Mouse (Mus musculus) MEL (cell line): ENCODE measurements around the gene Polr2j. TPM values are rescaled to one million over a fixed set of nuclear protein-coding genes. Genes with fewer than 3 reads are reported as not detected.

Experiments
- DNase-seq: peaks from one replicate; pipeline ENCODE4 v3.0.0; 2011; ENCODE audit warnings: low read depth, low spot score
- H3K27ac ChIP-seq: 2 replicates; pipeline ENCODE4 v1.5.1; 2012; ENCODE audit warnings: low read depth, mild to moderate bottlenecking, control low read depth, low read length, moderate library complexity; ENCODE audit not compliant: control insufficient read depth
- H3K27me3 ChIP-seq, 2 experiments: fragments of 150-350 bp in 1 of 2; sonication (generic) in 1 of 2; 2 replicates each; pipeline ENCODE4 v1.6.1; 2012; ENCODE audit warnings: low read length in 2 of 2, mild to moderate bottlenecking in 2 of 2, improper control_type of control experiment in 1 of 2, moderate library complexity in 1 of 2; ENCODE audit not compliant: insufficient read depth in 2 of 2, control insufficient read depth in 1 of 2
- H3K36me3 ChIP-seq, 2 experiments: 2 replicates each; pipeline ENCODE4 v1.6.1; 2012 to 2014; ENCODE audit warnings: low read length in 2 of 2, improper control_type of control experiment in 1 of 2, inconsistent platforms in 1 of 2, mild to moderate bottlenecking in 1 of 2; ENCODE audit not compliant: insufficient read depth in 2 of 2, control insufficient read depth in 1 of 2
- H3K4me1 ChIP-seq, 2 experiments: fragments of 150-350 bp in 1 of 2; sonication (generic) in 1 of 2; 2 replicates each; pipeline ENCODE4 v1.6.1; 2012; ENCODE audit warnings: low read length in 2 of 2, improper control_type of control experiment in 1 of 2, mild to moderate bottlenecking in 1 of 2; ENCODE audit not compliant: insufficient read depth in 2 of 2, control insufficient read depth in 1 of 2
- H3K4me3 ChIP-seq, 2 experiments: fragments of 150-350 bp in 1 of 2; sonication (generic) in 1 of 2; 2 replicates each; pipeline ENCODE4 v1.5.1; 2012; ENCODE audit warnings: low read depth in 2 of 2, low read length in 2 of 2, mild to moderate bottlenecking in 2 of 2, moderate library complexity in 2 of 2, control low read depth in 1 of 2, improper control_type of control experiment in 1 of 2; ENCODE audit not compliant: control insufficient read depth in 1 of 2, insufficient read depth in 1 of 2
- H3K79me2 ChIP-seq: 2 replicates; pipeline ENCODE4 v1.6.1; 2012; ENCODE audit warnings: mild to moderate bottlenecking, low read length, moderate library complexity; ENCODE audit not compliant: control insufficient read depth, poor library complexity, insufficient read depth
- H3K9ac ChIP-seq: 2 replicates; pipeline ENCODE4 v1.6.1; 2012; ENCODE audit warnings: low read depth, mild to moderate bottlenecking, control low read depth, low read length, moderate library complexity; ENCODE audit not compliant: control insufficient read depth, poor library complexity, severe bottlenecking
- H3K9me3 ChIP-seq: fragments of 150-350 bp; sonication (generic); replicated peaks from 2 replicates; pipeline ENCODE4 v1.6.1; 2012; ENCODE audit warnings: mild to moderate bottlenecking, low read length, improper control_type of control experiment, moderate library complexity; ENCODE audit not compliant: insufficient read depth
- CHD1 ChIP-seq: IDR thresholded peaks from 2 replicates; pipeline ENCODE4 v1.6.1; 2012; ENCODE audit warnings: low read depth, mild to moderate bottlenecking, inconsistent platforms, low read length, improper control_type of control experiment
- CHD2 ChIP-seq: IDR thresholded peaks from 2 replicates; pipeline ENCODE4 v1.6.1; 2011; ENCODE audit warnings: low read length, improper control_type of control experiment
- E2F4 ChIP-seq: IDR thresholded peaks from 2 replicates; pipeline ENCODE4 v1.6.1; 2011; ENCODE audit warnings: low read depth, low read length, improper control_type of control experiment, borderline replicate concordance
- EP300 ChIP-seq, 2 experiments: IDR thresholded peaks; 2 replicates each; pipeline ENCODE4 v1.6.1; 2011; ENCODE audit warnings: improper control_type of control experiment in 2 of 2, low read length in 2 of 2, low read depth in 1 of 2, mild to moderate bottlenecking in 1 of 2
- GABPA ChIP-seq: IDR thresholded peaks from 2 replicates; pipeline ENCODE4 v1.6.1; 2012; ENCODE audit warnings: low read depth, mild to moderate bottlenecking, inconsistent platforms, low read length, improper control_type of control experiment, moderate library complexity
- GATA1 ChIP-seq: IDR thresholded peaks from 2 replicates; pipeline ENCODE4 v1.6.1; 2011; ENCODE audit warnings: low read depth, low read length, improper control_type of control experiment
- KAT2A ChIP-seq: conservative IDR thresholded peaks from 2 replicates; pipeline ENCODE4 v1.6.1; 2012; ENCODE audit warnings: low read depth, low read length, improper control_type of control experiment, inconsistent platforms
- MAZ ChIP-seq: IDR thresholded peaks from 2 replicates; pipeline ENCODE4 v1.6.1; 2012; ENCODE audit warnings: low read depth, mild to moderate bottlenecking, inconsistent platforms, low read length, improper control_type of control experiment
- MYC ChIP-seq: IDR thresholded peaks from 2 replicates; pipeline ENCODE4 v1.6.1; 2011; ENCODE audit warnings: low read depth, mild to moderate bottlenecking, low read length, improper control_type of control experiment, moderate library complexity
- NELFE ChIP-seq: IDR thresholded peaks from 2 replicates; pipeline ENCODE4 v1.6.1; 2011; ENCODE audit warnings: low read depth, low read length, improper control_type of control experiment
- POLR2AphosphoS2 ChIP-seq: IDR thresholded peaks from 2 replicates; pipeline ENCODE4 v1.6.1; 2011; ENCODE audit warnings: low read length, improper control_type of control experiment
- RAD21 ChIP-seq: IDR thresholded peaks from 2 replicates; pipeline ENCODE4 v1.6.1; 2011; ENCODE audit warnings: mild to moderate bottlenecking, low read depth, low read length, improper control_type of control experiment
- TAL1 ChIP-seq: IDR thresholded peaks from 2 replicates; pipeline ENCODE4 v1.6.1; 2012; ENCODE audit warnings: mild to moderate bottlenecking, inconsistent platforms, low read length, moderate library complexity, mixed read lengths
- TCF12 ChIP-seq: IDR thresholded peaks from 2 replicates; pipeline ENCODE4 v1.6.1; 2014; ENCODE audit warnings: low read depth, mild to moderate bottlenecking, inconsistent platforms, low read length, improper control_type of control experiment, moderate library complexity
- USF1 ChIP-seq: IDR thresholded peaks from 2 replicates; pipeline ENCODE4 v1.6.1; 2014; ENCODE audit warnings: low read depth, mild to moderate bottlenecking, inconsistent platforms, low read length, improper control_type of control experiment, moderate library complexity
- ZKSCAN1 ChIP-seq: IDR thresholded peaks from 2 replicates; pipeline ENCODE4 v1.6.1; 2012; ENCODE audit warnings: low read depth, mild to moderate bottlenecking, inconsistent platforms, low read length, improper control_type of control experiment, moderate library complexity
- polyA plus RNA-seq, 2 experiments: library from polyadenylated mRNA; stranded (reverse) in 1 of 2; unstranded in 1 of 2; fragments of >175 nt in 1 of 2; fragments of >200 nt in 1 of 2; gene quantifications; 2 replicates each; pipeline versions ENCODE4 v1.2.1 to v1.2.4; 2012; ENCODE audit warnings: low replicate concordance in 2 of 2, low read depth in 1 of 2; ENCODE audit not compliant: insufficient read length in 2 of 2, insufficient read depth in 1 of 2, missing spikeins in 1 of 2
- total RNA-seq: library from RNA; depleted of rRNA; stranded (reverse); fragments of 300-350 nt; gene quantifications from 2 replicates; pipeline ENCODE4 v1.2.3, GENCODE M21; 2012

Gene Polr2j
- total and polyA plus RNA-seq, 3 experiments, result 269 to 316 TPM; not detected in 1

DNA sequence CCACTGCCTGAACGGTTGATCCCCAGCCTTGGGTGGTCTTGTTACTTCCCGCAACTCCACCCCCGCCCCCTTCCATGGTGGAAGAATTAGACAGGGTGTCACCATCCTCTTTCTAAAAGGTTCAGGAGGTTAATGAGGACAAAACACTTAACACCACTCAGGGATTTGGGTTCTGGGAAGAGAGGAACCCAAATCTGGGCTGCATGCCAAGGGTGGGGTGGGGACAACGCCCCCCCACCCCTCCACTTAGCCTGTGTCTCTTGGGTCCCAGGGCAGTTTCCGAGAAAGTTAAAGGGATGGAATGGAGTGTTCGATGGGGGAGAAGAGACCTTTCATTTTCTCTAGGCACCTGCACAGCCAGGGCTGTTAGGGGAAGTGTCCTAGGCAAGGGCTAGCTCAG, 43.4 kb upstream of the Polr2j start:
- Histone ChIP-seq H3K27me3 (no peaks in the 10 kb centered on the region), H3K27ac (no peak overlapping the region), H3K4me1 (peaks cover 5 to 10% of the 10 kb centered on the region in 2 experiments), H3K79me2 (no peaks in the 10 kb centered on the region), H3K36me3 (peaks cover 0 to 5% of the 10 kb centered on the region in 2 experiments; a peak in 2 of 4 replicates), H3K9ac (no peak overlapping the region), H3K4me3 (no peak overlapping the region), H3K9me3 (no peaks in the 10 kb centered on the region)
- DNase-seq, result no peak
- TF ChIP-seq POLR2AphosphoS2 (no peak), EP300 (IDR thresholded peaks at IDR 0.05; ENCODE audit: low read depth in 1 of 2, low read length in 2 of 2) (peak in 1 of 2 experiments; percentile 7; a peak in 1 of 4 replicates)

GRCm38 (mm10) chr5:136073526-136073925, 42.9 kb upstream of the Polr2j start:
- no peaks in the 10 kb centered on the region for H3K79me2 ChIP-seq
- H3K9ac ChIP-seq, result no peak overlapping the region
- no peaks in the 10 kb centered on the region for H3K9me3 ChIP-seq
- H3K27me3 ChIP-seq, result no peaks in the 10 kb centered on the region
- no peak overlapping the region for H3K4me3 ChIP-seq
- no peak for DNase-seq
- H3K27ac ChIP-seq, result no peak overlapping the region
- TF ChIP-seq USF1 (no peak), E2F4 (no peak), TCF12 (no peak), CHD2 (no peak), RAD21 (no peak), GABPA (no peak), CHD1 (no peak), POLR2AphosphoS2 (no peak)
- TF ChIP-seq, all 39 proteins: peak for 0
- peaks cover 0 to 6% of the 10 kb centered on the region in 2 experiments; a peak in 2 of 4 replicates for H3K36me3 ChIP-seq
- peaks cover 5 to 14% of the 10 kb centered on the region in 2 experiments for H3K4me1 ChIP-seq

- H3K27ac ChIP-seq, result no peak overlapping the region
- H3K9me3 ChIP-seq, result no peaks in the 10 kb centered on the region
- no peak overlapping the region for H3K9ac ChIP-seq
- peaks cover 5 to 15% of the 10 kb centered on the region in 2 experiments for H3K4me1 ChIP-seq
- H3K4me3 ChIP-seq, result no peak overlapping the region
- TF ChIP-seq EP300 (IDR thresholded peaks at IDR 0.05; ENCODE audit: low read depth in 1 of 2, low read length in 2 of 2) (peak; percentile 6 to 61; a peak in 3 of 4 replicates), CHD1 (no peak), MYC (no peak), RAD21 (no peak), TCF12 (0 out of 2 replicates have a peak, but pooled peaks have one; percentile 32), ZKSCAN1 (no peak), MAZ (no peak), TAL1 (peak; percentile 42; the same call in 1 of the 2 replicates), GATA1 (peak; percentile 61; the same call in 1 of the 2 replicates), KAT2A (no peak), POLR2AphosphoS2 (no peak), NELFE (no peak)
- DNase-seq, result peak; percentile 61
- peaks cover 0 to 6% of the 10 kb centered on the region in 2 experiments; a peak in 2 of 4 replicates for H3K36me3 ChIP-seq
- no peaks in the 10 kb centered on the region for H3K79me2 ChIP-seq
- H3K27me3 ChIP-seq, result no peaks in the 10 kb centered on the region
These were observed 41.4 kb upstream of the Polr2j start for GRCm38 (mm10) chr5:136075076-136075475.
